Mouse (Mus musculus): ENCODE measurements around the gene Samd4. TPM values are rescaled to one million over a fixed set of nuclear protein-coding genes. Genes with fewer than 3 reads are reported as not detected.

Gene Samd4
- polyA plus RNA-seq, 1 experiment from 2014 or later = 2.9 TPM

GRCm38 (mm10) chr14:46881581-46882430 lies 848 bp upstream of the Samd4 start:
- 3% methylated on average over 40 of the region's 40 CpGs for WGBS
- H3K27me3 ChIP-seq (ENCODE audit: control insufficient read depth, insufficient read depth, low read length) = no peaks in the 10 kb centered on the region; the same call in 1 of the 2 replicates
- H3K36me3 ChIP-seq (ENCODE audit: control insufficient read depth, insufficient read depth, low read length) = no peaks in the 10 kb centered on the region
- DNase-seq (ENCODE audit: low spot score) (no peak), ATAC-seq (replicated peaks; ENCODE audit: low FRiP score) (peak; percentile 1; the same call in 1 of the 2 replicates)
- peak overlapping the region; percentile 80 for H3K4me2 ChIP-seq (ENCODE audit: low read depth, low read length, severe bottlenecking)
- H3K9me3 ChIP-seq (ENCODE audit: control insufficient read depth, low read length) = no peaks in the 10 kb centered on the region
- no peak overlapping the region for H3K27ac ChIP-seq (ENCODE audit: low read depth, low read length)
- peaks cover 12% of the 10 kb centered on the region; the same call in 1 of the 2 replicates for H3K4me1 ChIP-seq (replicated peaks; ENCODE audit: control insufficient read depth, insufficient read depth, low read length)
- peak overlapping the region; percentile 71 for H3K9ac ChIP-seq (ENCODE audit: low read length)
- H3K4me3 ChIP-seq (ENCODE audit: low read depth, low read length) = peak overlapping the region; percentile 58

GRCm38 (mm10) chr14:46883068-46883870 lies 615 bp downstream of the Samd4 start:
- H3K4me1 ChIP-seq (replicated peaks; ENCODE audit: control insufficient read depth, insufficient read depth, low read length) = peaks cover 12% of the 10 kb centered on the region; the same call in 1 of the 2 replicates

DNA sequence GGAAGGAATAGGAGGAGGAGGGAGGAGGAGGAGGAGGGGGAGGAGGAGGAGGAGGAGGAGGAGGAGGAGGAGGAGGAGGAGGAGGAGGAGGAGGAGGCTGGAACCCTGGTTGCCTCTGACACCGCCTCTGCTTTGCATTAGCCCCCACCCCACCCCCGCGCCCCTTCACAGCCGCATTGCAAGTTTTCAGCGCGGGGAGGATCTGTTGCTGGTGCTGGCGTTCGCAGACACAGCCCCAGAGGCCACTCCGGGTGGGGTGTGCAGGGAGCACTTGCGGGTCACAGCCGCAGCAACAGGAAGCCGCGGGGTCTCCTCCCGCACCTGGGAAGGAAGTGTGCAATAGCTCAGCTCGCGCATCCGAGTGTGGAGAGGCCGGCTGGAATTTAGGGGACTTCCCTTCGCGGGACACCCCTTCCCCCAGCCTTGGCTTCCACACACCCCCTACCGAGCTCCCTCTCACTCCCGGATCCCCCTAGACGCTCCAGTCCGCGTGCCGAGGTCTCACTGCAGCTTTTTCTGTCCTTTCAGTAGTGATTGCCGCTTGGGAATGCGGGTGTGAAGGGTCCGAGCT lies 1.3 kb downstream of the Samd4 start:
- H3K4me3 ChIP-seq (ENCODE audit: low read depth, low read length) = peak overlapping the region; percentile 58
- H3K4me1 ChIP-seq (replicated peaks; ENCODE audit: control insufficient read depth, insufficient read depth, low read length) = peaks cover 12% of the 10 kb centered on the region; the same call in 1 of the 2 replicates
- DNase-seq (ENCODE audit: low spot score) = peak; percentile 83
- 0 out of 2 replicates have a peak overlapping the region, but pooled peaks have one; percentile 15 for H3K27ac ChIP-seq (ENCODE audit: low read depth, low read length)
- 0 out of 2 replicates have a peak, but pooled peaks have one; percentile 4 for ATAC-seq (replicated peaks; ENCODE audit: low FRiP score)
- H3K9me3 ChIP-seq (ENCODE audit: control insufficient read depth, low read length) = no peaks in the 10 kb centered on the region
- H3K4me2 ChIP-seq (ENCODE audit: low read depth, low read length, severe bottlenecking) = peak overlapping the region; percentile 80
- H3K27me3 ChIP-seq (ENCODE audit: control insufficient read depth, insufficient read depth, low read length) = no peaks in the 10 kb centered on the region; the same call in 1 of the 2 replicates
- no peaks in the 10 kb centered on the region for H3K36me3 ChIP-seq (ENCODE audit: control insufficient read depth, insufficient read depth, low read length)
- 2% methylated on average over 27 of the region's 29 CpGs for WGBS
- peak overlapping the region; percentile 58 for H3K9ac ChIP-seq (ENCODE audit: low read length)

More at GRCm38 (mm10) chr14:46883068-46883870, 615 bp downstream of the Samd4 start:
- Histone ChIP-seq H3K4me3 (ENCODE audit: low read depth, low read length) (peak overlapping the region; percentile 58), H3K9me3 (ENCODE audit: control insufficient read depth, low read length) (no peaks in the 10 kb centered on the region), H3K4me2 (ENCODE audit: low read depth, low read length, severe bottlenecking) (peak overlapping the region; percentile 80), H3K9ac (ENCODE audit: low read length) (peak overlapping the region; percentile 71), H3K27me3 (ENCODE audit: control insufficient read depth, insufficient read depth, low read length) (no peaks in the 10 kb centered on the region; the same call in 1 of the 2 replicates), H3K36me3 (ENCODE audit: control insufficient read depth, insufficient read depth, low read length) (no peaks in the 10 kb centered on the region), H3K27ac (ENCODE audit: low read depth, low read length) (peak overlapping the region; percentile 68)
- under 1% methylated on average over 66 of the region's 70 CpGs for WGBS
- peak; percentile 82 for DNase-seq (ENCODE audit: low spot score)
- ATAC-seq (replicated peaks; ENCODE audit: low FRiP score) = peak; percentile 30

GRCm38 (mm10) chr14:46884701-46885428 lies 2.2 kb downstream of the Samd4 start:
- Histone ChIP-seq H3K9ac (ENCODE audit: low read length) (peak overlapping the region; percentile 58), H3K4me1 (replicated peaks; ENCODE audit: control insufficient read depth, insufficient read depth, low read length) (peaks cover 12% of the 10 kb centered on the region; the same call in 1 of the 2 replicates), H3K4me3 (ENCODE audit: low read depth, low read length) (peak overlapping the region; percentile 58), H3K27ac (ENCODE audit: low read depth, low read length) (peak overlapping the region; percentile 41; the same call in 1 of the 2 replicates), H3K36me3 (ENCODE audit: control insufficient read depth, insufficient read depth, low read length) (no peaks in the 10 kb centered on the region), H3K4me2 (ENCODE audit: low read depth, low read length, severe bottlenecking) (peak overlapping the region; percentile 80), H3K27me3 (ENCODE audit: control insufficient read depth, insufficient read depth, low read length) (no peaks in the 10 kb centered on the region; the same call in 1 of the 2 replicates), H3K9me3 (ENCODE audit: control insufficient read depth, low read length) (no peaks in the 10 kb centered on the region)
- ATAC-seq (replicated peaks; ENCODE audit: low FRiP score) (peak; percentile 61), DNase-seq (ENCODE audit: low spot score) (peak; percentile 87)
- WGBS = 0% methylated on average over 43 of the region's 52 CpGs

GRCm38 (mm10) chr14:46885429-46885755 lies 2.7 kb downstream of the Samd4 start:
- peak overlapping the region; percentile 58; the same call in 1 of the 2 replicates for H3K9ac ChIP-seq (ENCODE audit: low read length)
- H3K4me3 ChIP-seq (ENCODE audit: low read depth, low read length) = peak overlapping the region; percentile 58
- H3K27ac ChIP-seq (ENCODE audit: low read depth, low read length) = no peak overlapping the region
- peak overlapping the region; percentile 80 for H3K4me2 ChIP-seq (ENCODE audit: low read depth, low read length, severe bottlenecking)
- H3K4me1 ChIP-seq (replicated peaks; ENCODE audit: control insufficient read depth, insufficient read depth, low read length) = peaks cover 12% of the 10 kb centered on the region; the same call in 1 of the 2 replicates
- H3K36me3 ChIP-seq (ENCODE audit: control insufficient read depth, insufficient read depth, low read length) = no peaks in the 10 kb centered on the region
- H3K27me3 ChIP-seq (ENCODE audit: control insufficient read depth, insufficient read depth, low read length) = no peaks in the 10 kb centered on the region; the same call in 1 of the 2 replicates
- 2% methylated on average over 7 of the region's 7 CpGs for WGBS
- no peaks in the 10 kb centered on the region for H3K9me3 ChIP-seq (ENCODE audit: control insufficient read depth, low read length)
- ATAC-seq (replicated peaks; ENCODE audit: low FRiP score) = no peak
- no peak for DNase-seq (ENCODE audit: low spot score)

DNA sequence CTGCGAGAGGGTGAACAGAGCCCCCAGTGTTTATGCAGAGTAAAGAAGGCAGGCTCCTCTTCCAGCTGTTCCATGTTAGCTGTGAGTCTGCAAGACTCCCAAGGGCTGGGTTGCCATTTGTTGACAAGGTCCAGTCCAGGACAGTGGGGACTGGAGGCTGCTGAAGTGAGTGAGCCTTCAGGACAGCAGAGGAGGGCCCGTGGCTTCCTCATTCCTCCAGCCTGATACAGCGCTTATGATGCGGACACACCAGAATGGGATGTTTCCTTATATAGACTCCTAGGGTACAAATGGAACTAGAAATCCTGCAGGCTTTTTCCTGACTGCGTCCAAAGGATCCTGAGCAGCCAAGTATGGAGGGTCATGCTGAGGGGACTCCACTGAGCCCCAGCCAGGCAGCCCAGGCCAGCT lies 3.2 kb downstream of the Samd4 start:
- DNase-seq (ENCODE audit: low spot score) (peak; percentile 54), ATAC-seq (replicated peaks; ENCODE audit: low FRiP score) (no peak)
- H3K27ac ChIP-seq (ENCODE audit: low read depth, low read length) = no peak overlapping the region
- no peaks in the 10 kb centered on the region; the same call in 1 of the 2 replicates for H3K27me3 ChIP-seq (ENCODE audit: control insufficient read depth, insufficient read depth, low read length)
- no peaks in the 10 kb centered on the region for H3K9me3 ChIP-seq (ENCODE audit: control insufficient read depth, low read length)
- WGBS = 29% methylated on average over 5 of the region's 5 CpGs
- no peak overlapping the region for H3K9ac ChIP-seq (ENCODE audit: low read length)
- peak overlapping the region; percentile 80 for H3K4me2 ChIP-seq (ENCODE audit: low read depth, low read length, severe bottlenecking)
- peaks cover 12% of the 10 kb centered on the region; the same call in 1 of the 2 replicates for H3K4me1 ChIP-seq (replicated peaks; ENCODE audit: control insufficient read depth, insufficient read depth, low read length)
- peak overlapping the region; percentile 58; the same call in 1 of the 2 replicates for H3K4me3 ChIP-seq (ENCODE audit: low read depth, low read length)
- H3K36me3 ChIP-seq (ENCODE audit: control insufficient read depth, insufficient read depth, low read length) = no peaks in the 10 kb centered on the region

DNA sequence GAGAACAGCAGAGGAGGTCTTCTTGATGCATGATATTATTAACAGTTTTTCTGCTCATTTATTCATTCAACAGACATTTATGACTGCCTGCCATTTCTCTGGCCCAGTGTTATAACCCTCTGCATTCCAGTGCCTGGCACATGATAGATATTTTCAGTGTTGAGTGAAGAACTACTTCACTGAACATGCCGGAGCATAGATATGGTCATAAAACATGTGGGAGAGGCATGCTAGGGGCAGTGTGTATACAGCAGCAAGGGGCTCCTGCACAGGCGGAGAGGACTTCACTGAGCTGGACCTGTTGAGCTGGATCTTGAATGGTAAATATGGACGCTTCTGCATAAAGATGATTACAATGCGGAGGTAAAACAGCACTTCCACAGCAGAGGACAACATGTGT lies 6.4 kb downstream of the Samd4 start:
- Histone ChIP-seq H3K27me3 (ENCODE audit: control insufficient read depth, insufficient read depth, low read length) (no peaks in the 10 kb centered on the region), H3K9me3 (ENCODE audit: control insufficient read depth, low read length) (no peaks in the 10 kb centered on the region), H3K4me1 (replicated peaks; ENCODE audit: control insufficient read depth, insufficient read depth, low read length) (peaks cover 6% of the 10 kb centered on the region; the same call in 1 of the 2 replicates), H3K36me3 (ENCODE audit: control insufficient read depth, insufficient read depth, low read length) (no peaks in the 10 kb centered on the region), H3K4me3 (ENCODE audit: low read depth, low read length) (no peak overlapping the region), H3K9ac (ENCODE audit: low read length) (no peak overlapping the region), H3K4me2 (ENCODE audit: low read depth, low read length, severe bottlenecking) (no peak overlapping the region), H3K27ac (ENCODE audit: low read depth, low read length) (no peak overlapping the region)
- ATAC-seq (replicated peaks; ENCODE audit: low FRiP score) (no peak), DNase-seq (ENCODE audit: low spot score) (no peak)
- 92% methylated on average over 4 of the region's 4 CpGs for WGBS
